Mouse (Mus musculus): ENCODE results near the gene Limch1.

- TF ChIP-seq CTCF (IDR thresholded peaks at IDR 0.05; ENCODE audit: control insufficient read depth, insufficient read depth, insufficient replicate concordance, low read depth, low read length) = no peak
- TF ChIP-seq POLR2A (IDR thresholded peaks at IDR 0.05; ENCODE audit: control insufficient read depth, low read depth, low read length) = no peak
Measured at GRCm38 (mm10) chr5:66901116-66901515, 155.5 kb downstream of the Limch1 start.
